Mouse (Mus musculus): ENCODE data around the gene Rem2. TPM values are rescaled to one million over a fixed set of nuclear protein-coding genes. Genes with fewer than 3 reads are reported as not detected.

Gene Rem2
- under 1 TPM; 0.57 TPM for polyA plus RNA-seq (2017; shearing (Covaris generic))

GRCm38 (mm10) chr14:54475941-54476844 is at the start of gene Rem2:
TSS of gene Rem2 (plus strand) at chr14:54476100.
- no peak for ATAC-seq

GRCm38 (mm10) chr14:54426689-54427398 is 49.1 kb upstream of the Rem2 start, which contains the start of gene Mrpl52:
TSS of gene Mrpl52 (plus strand) at chr14:54426909.
- ATAC-seq, result peak; percentile 83

- no peak for ATAC-seq
Observed at GRCm38 (mm10) chr14:54427696-54428095, 48.2 kb upstream of the Rem2 start.

- no peak for ATAC-seq
Observed at GRCm38 (mm10) chr14:54428421-54428820, 47.5 kb upstream of the Rem2 start.

GRCm38 (mm10) chr14:54429332-54430093 is 46.4 kb upstream of the Rem2 start:
- ATAC-seq, result no peak

- no peak for ATAC-seq
Observed at GRCm38 (mm10) chr14:54430406-54431145, 45.3 kb upstream of the Rem2 start.

GRCm38 (mm10) chr14:54431334-54432077 is 44.4 kb upstream of the Rem2 start, which contains the start of gene Mmp14:
TSS of gene Mmp14 (plus strand) at chr14:54431612.
- ATAC-seq, result no peak

- ATAC-seq, result no peak
Observed at GRCm38 (mm10) chr14:54432078-54432836, 43.6 kb upstream of the Rem2 start.

- ATAC-seq, result no peak
Observed at GRCm38 (mm10) chr14:54432837-54433830, 42.8 kb upstream of the Rem2 start.

GRCm38 (mm10) chr14:54433941-54434531 is 41.9 kb upstream of the Rem2 start:
- ATAC-seq, result no peak

- no peak for ATAC-seq
Observed at GRCm38 (mm10) chr14:54435194-54435918, 40.5 kb upstream of the Rem2 start.

GRCm38 (mm10) chr14:54439155-54439554 is 36.7 kb upstream of the Rem2 start:
- no peak for ATAC-seq

GRCm38 (mm10) chr14:54439610-54440009 is 36.3 kb upstream of the Rem2 start:
- ATAC-seq, result no peak

- no peak for ATAC-seq
Observed at GRCm38 (mm10) chr14:54440538-54440937, 35.4 kb upstream of the Rem2 start.

- ATAC-seq, result no peak
Observed at GRCm38 (mm10) chr14:54441365-54441764, 34.5 kb upstream of the Rem2 start.

- no peak for ATAC-seq
Observed at GRCm38 (mm10) chr14:54442548-54442947, 33.4 kb upstream of the Rem2 start.

GRCm38 (mm10) chr14:54443196-54443595 is 32.7 kb upstream of the Rem2 start:
- ATAC-seq, result no peak

Data from activated CD4-positive, CD25-positive, alpha-beta regulatory T cell, adult 4 months (primary cell).